Mouse (Mus musculus): ENCODE results near the gene Map3k4. TPM values are rescaled to one million over a fixed set of nuclear protein-coding genes. Genes with fewer than 3 reads are reported as not detected.

Gene Map3k4
- 31.0 and 38.6 TPM in 2 replicates for polyA plus RNA-seq (2014; fragmentation: Nextera tagmentation; extraction: Ambion mirVana)

DNA sequence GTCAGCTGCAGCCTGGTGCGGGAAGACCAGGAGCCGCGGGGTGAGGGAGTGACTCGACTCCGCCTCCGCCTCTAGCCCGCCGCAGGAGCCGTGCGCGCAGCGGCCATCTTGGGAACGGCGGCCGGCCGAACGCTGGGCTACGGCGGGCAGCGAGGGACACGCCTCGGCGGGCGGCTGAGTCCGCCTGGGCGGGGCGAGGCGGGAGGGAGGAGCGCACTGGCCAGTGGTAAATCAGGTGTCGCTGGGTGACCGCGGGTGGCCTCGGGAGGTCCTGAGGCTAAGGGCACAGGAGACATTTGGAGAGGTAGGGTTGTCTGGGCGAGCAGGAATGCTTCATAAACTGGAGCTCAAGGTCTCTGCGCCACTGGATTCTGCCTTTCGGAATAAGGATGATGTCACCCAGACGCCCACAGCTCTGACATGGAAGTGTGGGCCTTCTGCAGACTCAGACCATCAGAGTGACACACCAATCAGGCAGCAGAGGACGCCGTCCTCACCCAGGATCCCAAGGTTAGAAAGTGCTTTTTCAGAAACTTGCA lies at the start of gene Map3k4:
Gene Map3k4, minus strand, starts transcription at position 134 of the 539 bp plus-strand sequence.
- ATAC-seq (ENCODE audit: low FRiP score, low TSS enrichment) (peak; percentile 95), DNase-seq (peak; percentile 95)
- Histone ChIP-seq H3K9me3 (ENCODE audit: control insufficient read depth, low read length) (no peaks in the 10 kb centered on the region), H3K9ac (replicated peaks; ENCODE audit: low read length) (peak within 1 kb of the TSS; percentile 97), H3K4me3 (replicated peaks; ENCODE audit: low read depth, low read length) (peak within 1 kb of the TSS; percentile 93), H3K36me3 (ENCODE audit: control insufficient read depth, insufficient read depth, low read length) (no peaks in the 10 kb centered on the region), H3K27ac (replicated peaks; ENCODE audit: low read depth, low read length) (peak within 1 kb of the TSS; percentile 99), H3K27me3 (ENCODE audit: control insufficient read depth, insufficient read depth, low read length) (no peaks in the 10 kb centered on the region), H3K4me2 (ENCODE audit: low read length) (peak within 1 kb of the TSS; percentile 76), H3K4me1 (ENCODE audit: control insufficient read depth, insufficient read depth, low read length) (peaks cover 15% of the 10 kb centered on the region)
- under 1% methylated on average over 39 of the region's 39 CpGs for WGBS

DNA sequence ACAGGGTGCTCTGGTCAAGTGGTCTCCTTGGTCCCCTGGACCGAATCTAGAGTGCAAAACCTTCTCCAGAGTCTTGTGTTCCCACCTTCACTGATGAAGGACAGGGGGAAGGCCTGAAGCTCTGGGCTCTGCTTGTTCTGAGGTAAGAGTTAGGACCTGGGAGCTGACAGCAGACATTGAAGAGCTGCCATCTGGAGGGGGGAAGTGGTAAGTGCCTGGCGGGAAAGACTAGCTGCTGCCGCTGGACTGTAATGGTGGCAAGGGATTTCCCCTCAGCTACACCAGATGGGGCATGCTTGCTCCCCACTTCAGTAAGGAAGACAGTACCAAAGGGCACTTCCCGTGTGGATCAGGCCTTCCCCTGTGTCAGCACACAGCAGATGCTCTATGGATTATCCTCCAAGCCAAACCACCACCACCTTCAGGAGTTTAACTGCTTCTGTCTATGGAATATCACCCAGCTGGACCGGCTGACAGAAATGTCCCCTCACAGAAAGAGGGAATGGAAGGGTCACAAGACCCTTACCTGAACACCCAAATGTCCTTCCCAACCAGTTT lies 48.9 kb upstream of the Map3k4 start:
- no peaks in the 10 kb centered on the region for H3K36me3 ChIP-seq (ENCODE audit: control insufficient read depth, insufficient read depth, low read length)
- no peak overlapping the region for H3K27ac ChIP-seq (replicated peaks; ENCODE audit: low read depth, low read length)
- no peaks in the 10 kb centered on the region for H3K27me3 ChIP-seq (ENCODE audit: control insufficient read depth, insufficient read depth, low read length)
- peak; percentile 83 for DNase-seq
- H3K9me3 ChIP-seq (ENCODE audit: control insufficient read depth, low read length), result no peaks in the 10 kb centered on the region
- H3K4me3 ChIP-seq (replicated peaks; ENCODE audit: low read depth, low read length), result no peak overlapping the region
- H3K9ac ChIP-seq (replicated peaks; ENCODE audit: low read length), result no peak overlapping the region
- no peak overlapping the region for H3K4me2 ChIP-seq (ENCODE audit: low read length)
- 35% methylated on average over 5 of the region's 5 CpGs for WGBS
- H3K4me1 ChIP-seq (ENCODE audit: control insufficient read depth, insufficient read depth, low read length), result no peaks in the 10 kb centered on the region
- no peak for ATAC-seq (ENCODE audit: low FRiP score, low TSS enrichment)

DNA sequence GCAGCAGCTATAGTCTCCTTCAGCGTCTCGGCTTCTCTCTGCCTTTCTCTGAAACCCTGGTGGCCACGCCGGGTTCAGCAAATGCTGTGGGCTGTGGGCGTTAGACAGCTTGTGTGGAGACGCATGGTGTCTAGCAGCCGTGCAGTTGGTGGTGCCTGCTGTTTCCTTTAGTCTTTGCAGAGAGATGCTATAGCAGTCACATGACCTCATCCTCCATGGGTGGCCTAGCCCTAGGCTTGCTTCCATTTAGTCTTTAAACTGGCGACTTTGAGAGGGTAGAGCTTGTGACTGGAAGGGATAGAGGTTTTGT lies 45.8 kb upstream of the Map3k4 start:
- Histone ChIP-seq H3K4me1 (ENCODE audit: control insufficient read depth, insufficient read depth, low read length) (no peaks in the 10 kb centered on the region), H3K4me3 (replicated peaks; ENCODE audit: low read depth, low read length) (no peak overlapping the region), H3K9ac (replicated peaks; ENCODE audit: low read length) (no peak overlapping the region), H3K4me2 (ENCODE audit: low read length) (no peak overlapping the region), H3K27me3 (ENCODE audit: control insufficient read depth, insufficient read depth, low read length) (no peaks in the 10 kb centered on the region), H3K36me3 (ENCODE audit: control insufficient read depth, insufficient read depth, low read length) (no peaks in the 10 kb centered on the region), H3K9me3 (ENCODE audit: control insufficient read depth, low read length) (no peaks in the 10 kb centered on the region), H3K27ac (replicated peaks; ENCODE audit: low read depth, low read length) (no peak overlapping the region)
- no peak for ATAC-seq (ENCODE audit: low FRiP score, low TSS enrichment)
- 50% methylated on average over 8 of the region's 8 CpGs for WGBS
- no peak for DNase-seq

DNA sequence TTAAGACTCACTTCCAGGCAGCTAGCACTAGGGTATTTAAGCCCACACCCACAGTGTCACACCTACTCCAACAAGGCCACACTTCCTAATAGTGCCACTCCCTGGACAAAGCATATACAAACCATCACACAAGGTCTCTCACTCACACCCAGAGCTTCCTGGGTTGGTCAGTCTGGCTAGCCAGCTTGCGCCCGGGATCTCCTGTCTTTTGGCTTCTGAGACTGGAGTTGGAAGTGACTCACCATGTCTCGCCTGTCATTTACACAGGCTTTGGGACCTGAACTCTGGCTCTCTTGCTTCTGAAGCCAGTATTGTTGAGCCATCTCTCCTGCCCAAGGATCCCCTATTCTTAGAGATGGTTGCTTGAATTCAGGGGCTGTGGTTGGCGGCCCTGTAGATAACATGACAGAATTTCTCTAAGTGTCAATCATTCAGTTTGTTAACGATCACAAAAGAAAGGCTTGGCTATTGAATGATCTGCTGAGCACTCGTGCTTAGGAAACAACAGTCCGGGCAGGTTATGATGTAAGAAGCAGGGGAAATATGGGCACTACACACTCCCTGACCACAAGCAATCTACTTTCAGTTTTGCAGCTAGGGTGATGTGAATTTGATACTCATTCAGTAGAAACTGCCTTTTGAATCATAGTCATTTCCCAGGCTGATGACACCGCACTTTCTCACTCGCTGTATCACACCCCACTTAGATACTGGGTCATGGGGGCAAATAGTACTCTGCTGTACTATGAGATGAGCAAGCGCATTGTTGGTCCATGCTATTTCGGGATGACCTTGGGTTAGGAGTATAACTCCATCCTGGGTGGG lies 45.2 kb upstream of the Map3k4 start:
- Histone ChIP-seq H3K27ac (replicated peaks; ENCODE audit: low read depth, low read length) (no peak overlapping the region), H3K4me3 (replicated peaks; ENCODE audit: low read depth, low read length) (no peak overlapping the region), H3K4me1 (ENCODE audit: control insufficient read depth, insufficient read depth, low read length) (no peaks in the 10 kb centered on the region), H3K27me3 (ENCODE audit: control insufficient read depth, insufficient read depth, low read length) (no peaks in the 10 kb centered on the region), H3K36me3 (ENCODE audit: control insufficient read depth, insufficient read depth, low read length) (no peaks in the 10 kb centered on the region), H3K9me3 (ENCODE audit: control insufficient read depth, low read length) (no peaks in the 10 kb centered on the region), H3K9ac (replicated peaks; ENCODE audit: low read length) (no peak overlapping the region), H3K4me2 (ENCODE audit: low read length) (no peak overlapping the region)
- DNase-seq (no peak), ATAC-seq (ENCODE audit: low FRiP score, low TSS enrichment) (no peak)
- WGBS, result 90% methylated on average over 11 of the region's 11 CpGs

DNA sequence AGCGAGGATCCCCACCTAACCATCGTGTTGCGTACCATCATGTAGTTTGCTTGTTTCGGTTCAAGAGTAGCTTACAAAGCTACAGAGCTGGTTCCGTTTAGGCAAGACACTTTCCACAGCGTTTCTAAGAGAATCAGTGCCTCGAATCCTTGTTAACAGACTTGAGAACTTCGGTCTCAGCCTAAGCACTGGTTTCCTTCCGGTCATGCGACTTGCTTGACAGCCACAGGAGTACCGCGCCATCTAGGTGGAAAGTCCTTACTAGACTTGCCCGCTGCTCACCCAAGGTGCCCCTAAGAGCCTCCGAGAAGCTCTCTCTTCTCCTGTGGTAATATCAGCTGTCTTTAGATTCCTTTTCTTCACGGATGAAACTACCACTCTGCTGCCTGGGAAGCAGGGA lies 41.3 kb upstream of the Map3k4 start:
- H3K4me3 ChIP-seq (replicated peaks; ENCODE audit: low read depth, low read length), result no peak overlapping the region
- no peak overlapping the region for H3K4me2 ChIP-seq (ENCODE audit: low read length)
- H3K9ac ChIP-seq (replicated peaks; ENCODE audit: low read length), result no peak overlapping the region
- no peaks in the 10 kb centered on the region for H3K36me3 ChIP-seq (ENCODE audit: control insufficient read depth, insufficient read depth, low read length)
- no peaks in the 10 kb centered on the region for H3K4me1 ChIP-seq (ENCODE audit: control insufficient read depth, insufficient read depth, low read length)
- H3K27ac ChIP-seq (replicated peaks; ENCODE audit: low read depth, low read length), result no peak overlapping the region
- DNase-seq (no peak), ATAC-seq (ENCODE audit: low FRiP score, low TSS enrichment) (no peak)
- no peaks in the 10 kb centered on the region for H3K27me3 ChIP-seq (ENCODE audit: control insufficient read depth, insufficient read depth, low read length)
- WGBS, result 90% methylated on average over 15 of the region's 15 CpGs
- H3K9me3 ChIP-seq (ENCODE audit: control insufficient read depth, low read length), result no peaks in the 10 kb centered on the region

DNA sequence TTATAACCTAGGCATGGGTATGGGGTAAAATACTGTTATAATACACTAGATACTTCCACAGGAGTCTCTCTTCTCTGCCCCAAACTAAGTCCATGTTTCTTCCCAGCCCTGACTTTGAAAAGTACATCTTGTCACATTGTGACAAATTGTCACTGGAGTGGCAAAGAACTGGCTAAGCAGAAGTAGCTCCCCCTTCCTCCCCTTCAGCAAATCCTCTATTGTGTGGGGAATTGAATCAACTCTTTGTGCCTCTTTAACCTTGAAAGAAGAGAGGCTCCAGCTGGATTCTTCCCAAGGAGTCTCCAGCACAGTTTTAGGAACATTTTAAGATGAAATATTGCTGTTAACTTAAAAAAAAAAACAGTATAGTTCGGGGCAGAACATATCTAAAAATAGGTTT lies 34.2 kb upstream of the Map3k4 start:
- Histone ChIP-seq H3K36me3 (ENCODE audit: control insufficient read depth, insufficient read depth, low read length) (no peaks in the 10 kb centered on the region), H3K27me3 (ENCODE audit: control insufficient read depth, insufficient read depth, low read length) (no peaks in the 10 kb centered on the region), H3K9me3 (ENCODE audit: control insufficient read depth, low read length) (no peaks in the 10 kb centered on the region; the same call in 1 of the 2 replicates), H3K27ac (replicated peaks; ENCODE audit: low read depth, low read length) (no peak overlapping the region), H3K4me2 (ENCODE audit: low read length) (no peak overlapping the region), H3K4me3 (replicated peaks; ENCODE audit: low read depth, low read length) (no peak overlapping the region), H3K9ac (replicated peaks; ENCODE audit: low read length) (no peak overlapping the region), H3K4me1 (ENCODE audit: control insufficient read depth, insufficient read depth, low read length) (no peaks in the 10 kb centered on the region)
- no peak for ATAC-seq (ENCODE audit: low FRiP score, low TSS enrichment)
- WGBS, result 49% methylated on average over 1 of the region's 1 CpGs
- peak; percentile 29 for DNase-seq

DNA sequence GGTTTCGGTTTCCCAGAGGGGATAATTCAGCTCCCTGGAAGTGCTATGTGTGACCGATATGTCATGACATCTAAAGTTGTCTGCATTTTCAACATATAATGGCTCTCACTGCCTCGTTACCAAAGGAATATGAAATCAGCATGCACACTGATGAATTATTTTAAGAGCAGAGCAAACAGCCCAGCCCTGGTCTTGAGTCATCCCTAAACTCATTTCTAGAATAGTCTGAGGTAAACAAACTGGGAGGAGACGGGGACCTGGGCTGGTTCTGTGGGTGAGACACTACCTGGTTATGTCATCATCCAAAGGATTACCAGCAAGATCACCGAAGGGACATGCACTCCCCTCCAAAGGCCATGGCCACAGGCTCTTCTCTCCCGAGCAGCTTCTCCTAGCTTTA lies 33.0 kb upstream of the Map3k4 start:
- DNase-seq (no peak), ATAC-seq (ENCODE audit: low FRiP score, low TSS enrichment) (no peak)
- H3K36me3 ChIP-seq (ENCODE audit: control insufficient read depth, insufficient read depth, low read length), result no peaks in the 10 kb centered on the region
- H3K9me3 ChIP-seq (ENCODE audit: control insufficient read depth, low read length), result no peaks in the 10 kb centered on the region; the same call in 1 of the 2 replicates
- H3K9ac ChIP-seq (replicated peaks; ENCODE audit: low read length), result no peak overlapping the region
- no peak overlapping the region for H3K4me3 ChIP-seq (replicated peaks; ENCODE audit: low read depth, low read length)
- H3K27ac ChIP-seq (replicated peaks; ENCODE audit: low read depth, low read length), result no peak overlapping the region
- WGBS, result 91% methylated on average over 6 of the region's 6 CpGs
- H3K4me1 ChIP-seq (ENCODE audit: control insufficient read depth, insufficient read depth, low read length), result no peaks in the 10 kb centered on the region
- no peak overlapping the region for H3K4me2 ChIP-seq (ENCODE audit: low read length)
- H3K27me3 ChIP-seq (ENCODE audit: control insufficient read depth, insufficient read depth, low read length), result no peaks in the 10 kb centered on the region

DNA sequence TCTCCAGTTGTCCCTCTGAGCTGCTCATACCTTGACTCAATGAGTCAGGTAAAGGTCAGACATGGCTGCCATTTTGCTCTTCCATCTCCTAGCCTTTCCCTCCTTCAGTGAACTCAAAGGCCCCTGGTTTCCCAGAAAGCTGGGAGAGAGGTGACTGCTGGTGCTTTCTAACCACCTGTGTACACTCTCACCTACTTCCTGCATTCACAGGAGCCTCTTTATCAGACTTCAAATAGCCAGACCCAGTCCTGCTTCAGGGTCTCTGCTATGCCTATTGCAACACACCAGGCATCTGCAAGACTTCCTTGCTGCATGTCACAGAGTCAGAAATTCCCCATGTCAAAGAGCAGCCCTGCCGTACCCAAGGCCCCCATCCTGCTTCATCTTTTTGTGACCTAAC lies 28.9 kb upstream of the Map3k4 start:
- 88% methylated on average over 1 of the region's 1 CpGs for WGBS
- Histone ChIP-seq H3K27me3 (ENCODE audit: control insufficient read depth, insufficient read depth, low read length) (no peaks in the 10 kb centered on the region), H3K4me3 (replicated peaks; ENCODE audit: low read depth, low read length) (no peak overlapping the region), H3K36me3 (ENCODE audit: control insufficient read depth, insufficient read depth, low read length) (no peaks in the 10 kb centered on the region), H3K4me2 (ENCODE audit: low read length) (no peak overlapping the region), H3K9me3 (ENCODE audit: control insufficient read depth, low read length) (no peaks in the 10 kb centered on the region; the same call in 1 of the 2 replicates), H3K4me1 (ENCODE audit: control insufficient read depth, insufficient read depth, low read length) (no peaks in the 10 kb centered on the region), H3K27ac (replicated peaks; ENCODE audit: low read depth, low read length) (no peak overlapping the region), H3K9ac (replicated peaks; ENCODE audit: low read length) (no peak overlapping the region)
- ATAC-seq (ENCODE audit: low FRiP score, low TSS enrichment) (no peak), DNase-seq (no peak)

All from midbrain, embryonic 14.5 days (tissue).